Mouse (Mus musculus) adrenal gland, postnatal 25 days (tissue): Measurements from ENCODE around the gene Rbck1. TPM values are rescaled to one million over a fixed set of nuclear protein-coding genes. Genes with fewer than 3 reads are reported as not detected.
A peak's percentile ranks its signal among the peaks of the same experiment; 100 is the strongest.

Experiments used
- DNase-seq: peaks from one replicate; pipeline ENCODE4 v3.0.0; 2021; ENCODE audit warnings: mixed read lengths
- total RNA-seq: library from RNA; stranded (reverse); gene quantifications from 2 replicates; pipeline ENCODE4 v1.2.3, GENCODE M21; 2021

Rbck1 gene
- total RNA-seq, 1 experiment from 2014 or later, result 126 TPM

- DNase-seq, result peak; percentile 85
These were observed 11.1 kb upstream of the Rbck1 start, which contains the start of gene Trib3 for GRCm38 (mm10) chr2:152343329-152344213. Gene Trib3 (minus strand): TSS chr2:152344032.

GRCm38 (mm10) chr2:152339631-152340179 is 7.3 kb upstream of the Rbck1 start:
- DNase-seq, result no peak

GRCm38 (mm10) chr2:152338319-152338718 is 5.9 kb upstream of the Rbck1 start:
- DNase-seq, result no peak

- no peak for DNase-seq
These were observed 5.2 kb upstream of the Rbck1 start for GRCm38 (mm10) chr2:152337591-152338212.

GRCm38 (mm10) chr2:152336856-152337255 is 4.4 kb upstream of the Rbck1 start:
- no peak for DNase-seq

- DNase-seq, result no peak
These were observed 2.9 kb upstream of the Rbck1 start for GRCm38 (mm10) chr2:152335289-152335820.

- DNase-seq, result no peak
These were observed 1.0 kb upstream of the Rbck1 start for GRCm38 (mm10) chr2:152333345-152334006.

GRCm38 (mm10) chr2:152330858-152331423 is 1.5 kb downstream of the Rbck1 start:
- DNase-seq, result no peak

GRCm38 (mm10) chr2:152327980-152328379 is 4.5 kb downstream of the Rbck1 start:
- DNase-seq, result no peak

- no peak for DNase-seq
These were observed 5.8 kb downstream of the Rbck1 start for GRCm38 (mm10) chr2:152326654-152327053.

- no peak for DNase-seq
These were observed 6.3 kb downstream of the Rbck1 start for GRCm38 (mm10) chr2:152326157-152326556.

GRCm38 (mm10) chr2:152324842-152325241 is 7.6 kb downstream of the Rbck1 start:
- DNase-seq, result no peak

- no peak for DNase-seq
These were observed 8.5 kb downstream of the Rbck1 start for GRCm38 (mm10) chr2:152323971-152324370.

- DNase-seq, result no peak
These were observed 10.3 kb downstream of the Rbck1 start for GRCm38 (mm10) chr2:152322198-152322597.

GRCm38 (mm10) chr2:152321558-152321957 is 10.9 kb downstream of the Rbck1 start:
- no peak for DNase-seq

- DNase-seq, result no peak
These were observed 15.4 kb downstream of the Rbck1 start for GRCm38 (mm10) chr2:152317054-152317453.

GRCm38 (mm10) chr2:152313926-152314325 is 18.5 kb downstream of the Rbck1 start:
- no peak for DNase-seq

GRCm38 (mm10) chr2:152312996-152313395 is 19.5 kb downstream of the Rbck1 start:
- no peak for DNase-seq

- no peak for DNase-seq
These were observed 25.3 kb downstream of the Rbck1 start for GRCm38 (mm10) chr2:152307186-152307585.

- no peak for DNase-seq
These were observed 27.0 kb downstream of the Rbck1 start for GRCm38 (mm10) chr2:152305480-152305879.

- no peak for DNase-seq
These were observed 28.7 kb downstream of the Rbck1 start for GRCm38 (mm10) chr2:152303781-152304180.

GRCm38 (mm10) chr2:152302862-152303261 is 29.6 kb downstream of the Rbck1 start:
- DNase-seq, result no peak
